In genomic region chr6:31146779-31147178, GRCm38 (mm10) we compare ENCODE assay signal across 11 mouse cellular contexts.
DNase-seq lines count a peak whose midpoint lies in the region; ATAC-seq and TF ChIP-seq lines count a peak whose summit lies in the region.
"Had no signal": no experiment of that assay in that cellular context is flagged by ENCODE, and none has a peak within 500 bp of the region (broad histone marks: within the 10 kb centered on the region; RNA-seq: fewer than 3 reads in every experiment).

No protein-coding gene starts in this region.

- no peaks in the 10 kb centered on the region for H3K36me3 ChIP-seq in neural tube, embryonic 15.5 days
- H3K36me3 ChIP-seq in thymus, adult 2 months (ENCODE audit: control insufficient read depth, insufficient read depth, low read length), result no peaks in the 10 kb centered on the region
- H3K36me3 ChIP-seq: stomach, embryonic 15.5 days had no signal

- no peaks in the 10 kb centered on the region for H3K27me3 ChIP-seq in neural tube, embryonic 15.5 days (replicated peaks)
- no peaks in the 10 kb centered on the region for H3K27me3 ChIP-seq in thymus, adult 2 months (ENCODE audit: control insufficient read depth, insufficient read depth, low read length)
- H3K27me3 ChIP-seq: stomach, embryonic 15.5 days had no signal

- no peak for TF ChIP-seq CTCF in thymus, adult 2 months (IDR thresholded peaks at IDR 0.05; ENCODE audit: borderline replicate concordance, control insufficient read depth, extremely low read depth, insufficient read depth, low read length, poor library complexity)

- ATAC-seq in neural tube, embryonic 15.5 days (ENCODE audit: low FRiP score), result no peak
- ATAC-seq: hindbrain, postnatal 0 days had no signal

- no peak overlapping the region for H3K4me3 ChIP-seq in neural tube, embryonic 15.5 days (replicated peaks)
- no peak overlapping the region for H3K4me3 ChIP-seq in thymus, adult 2 months (ENCODE audit: control insufficient read depth, insufficient read depth, low read length)
- H3K4me3 ChIP-seq: stomach, embryonic 15.5 days had no signal

- H3K4me2 ChIP-seq in neural tube, embryonic 15.5 days, result no peak overlapping the region
- H3K4me2 ChIP-seq: stomach, embryonic 15.5 days had no signal

- H3K27ac ChIP-seq in neural tube, embryonic 15.5 days (replicated peaks), result no peak overlapping the region
- H3K27ac ChIP-seq in thymus, adult 2 months (ENCODE audit: control insufficient read depth, insufficient read depth, low read length), result no peak overlapping the region
- H3K27ac ChIP-seq: hindbrain, postnatal 0 days; stomach, embryonic 15.5 days had no signal

- no peak overlapping the region for H3K9ac ChIP-seq in neural tube, embryonic 15.5 days (replicated peaks)
- H3K9ac ChIP-seq: stomach, embryonic 15.5 days had no signal

- H3K4me1 ChIP-seq in neural tube, embryonic 15.5 days, result no peaks in the 10 kb centered on the region
- peaks cover 8% of the 10 kb centered on the region; the same call in 1 of the 2 replicates for H3K4me1 ChIP-seq in thymus, adult 2 months (replicated peaks; ENCODE audit: control insufficient read depth, insufficient read depth, low read length)
- H3K4me1 ChIP-seq: stomach, embryonic 15.5 days had no signal

- peak; percentile 22 for DNase-seq in embryo, embryonic 10.5 days (ENCODE audit: low spot score)
- DNase-seq in embryo, embryonic 11 days, result no peak
- peak; percentile 50 for DNase-seq in ovary, adult 18-20 months (ENCODE audit: low spot score)
- no peak for DNase-seq in ovary, postnatal 14 days (ENCODE audit: low spot score)
- DNase-seq in kidney, postnatal 10 days, result peak; percentile 35
- DNase-seq in frontal cortex, postnatal 14 days (ENCODE audit: low spot score in 2 of 2), result no peak
- DNase-seq in thymus, adult 2 months, result no peak
- DNase-seq: cerebellum, adult 18-20 months had no signal

- TF ChIP-seq POLR2A in thymus, adult 2 months (IDR thresholded peaks at IDR 0.05; ENCODE audit: control insufficient read depth, extremely low read depth, insufficient read depth, low read length, poor library complexity), result no peak

- H3K9me3 ChIP-seq in neural tube, embryonic 15.5 days (replicated peaks), result no peaks in the 10 kb centered on the region
- H3K9me3 ChIP-seq: stomach, embryonic 15.5 days had no signal

- WGBS in neural tube, embryonic 15.5 days, result 43% methylated on average over 5 of the region's 5 CpGs
- WGBS in thymus, adult 2 months, result 80% methylated on average over 5 of the region's 5 CpGs

Comparison
In these comparisons a context has a peak if more than half of its experiments do, and no peak if none do; other contexts are left out.
1. DNase-seq: peak in embryo, embryonic 10.5 days (single experiment), ovary, adult 18-20 months (single experiment) and kidney, postnatal 10 days (single experiment); none in embryo, embryonic 11 days (single experiment), ovary, postnatal 14 days (single experiment), frontal cortex, postnatal 14 days (0 of 2) and thymus, adult 2 months (single experiment).